Mouse (Mus musculus) retina, adult 2 months (tissue): ENCODE data around the gene Pgls.

ENCODE experiments used
- DNase-seq: peaks from one replicate; pipeline ENCODE4 v3.0.0-alpha.2; 2012; ENCODE audit warnings: low read depth, low spot score

The Pgls gene

DNA sequence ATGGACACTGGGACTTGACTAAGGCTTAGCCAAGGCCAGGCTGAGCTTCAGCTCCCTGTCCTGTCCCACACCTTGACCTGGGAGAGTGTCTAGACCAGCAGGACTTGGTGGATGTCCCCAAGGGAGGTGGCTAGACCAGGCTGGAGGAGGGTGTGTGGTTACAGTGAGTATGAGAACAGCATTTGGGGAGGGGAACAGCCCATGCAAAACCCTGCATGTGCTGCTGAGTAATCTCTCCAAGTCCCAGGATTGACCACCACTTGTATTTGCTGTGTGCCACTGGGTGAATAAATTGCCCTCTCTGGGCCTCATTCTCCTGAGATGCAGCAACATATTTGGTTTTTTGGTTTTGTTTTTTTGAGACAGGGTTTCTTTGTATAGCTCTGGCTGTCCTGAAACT is 6.4 kb downstream of the Pgls start:
- DNase-seq = no peak

GRCm38 (mm10) chr8:71598841-71599240 is 6.9 kb downstream of the Pgls start:
- no peak for DNase-seq

GRCm38 (mm10) chr8:71601939-71602665 is 10.1 kb downstream of the Pgls start:
- no peak for DNase-seq

- peak; percentile 70 for DNase-seq
Measured at GRCm38 (mm10) chr8:71602666-71603334, 10.8 kb downstream of the Pgls start.

GRCm38 (mm10) chr8:71604021-71604420 is 12.0 kb downstream of the Pgls start:
- no peak for DNase-seq

DNA sequence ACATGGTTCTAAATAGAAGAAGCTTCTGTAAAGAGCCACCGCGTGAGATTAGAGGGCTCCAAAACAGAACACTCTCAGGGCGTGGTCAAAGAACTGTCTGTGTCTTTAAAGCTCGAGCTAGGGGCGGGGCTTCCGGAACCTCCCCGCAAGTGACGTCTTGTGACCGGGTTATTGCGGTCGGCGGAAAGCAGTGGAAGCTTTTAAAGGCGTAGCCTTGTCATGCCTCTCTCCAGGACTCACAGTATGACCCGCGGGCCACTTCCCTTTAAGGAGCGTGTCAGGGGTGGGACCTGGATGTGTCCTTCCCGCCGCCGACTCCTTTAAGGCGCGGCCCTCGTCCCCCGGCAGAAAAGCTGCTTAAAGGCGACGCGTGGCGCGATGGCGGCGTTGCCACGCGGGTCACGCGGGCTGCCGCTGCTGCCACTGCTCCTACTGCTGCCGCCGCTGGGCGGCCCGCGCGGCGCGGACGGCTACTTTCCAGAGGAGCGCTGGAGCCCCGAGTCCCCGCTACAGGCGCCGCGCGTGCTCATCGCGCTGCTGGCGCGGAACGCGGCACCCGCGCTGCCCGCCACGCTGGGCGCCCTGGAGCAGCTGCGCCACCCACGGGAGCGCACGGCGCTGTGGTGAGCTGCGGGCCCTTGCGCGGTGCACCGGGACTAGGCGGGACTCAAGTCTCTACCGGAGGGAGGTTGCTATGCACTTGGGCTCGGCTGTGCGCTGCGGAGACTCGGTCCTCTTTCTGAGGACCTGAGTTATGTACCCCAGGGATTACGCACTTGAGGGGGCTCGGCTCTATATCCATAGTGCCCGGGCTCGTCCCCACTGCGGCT is 19.1 kb downstream of the Pgls start, which contains the start of gene Colgalt1:
Colgalt1 (plus strand) TSS at position 177 of the 830 bp plus-strand sequence.
- peak; percentile 98 for DNase-seq

- DNase-seq = no peak
Measured at GRCm38 (mm10) chr8:71612141-71612540, 20.2 kb downstream of the Pgls start.

DNA sequence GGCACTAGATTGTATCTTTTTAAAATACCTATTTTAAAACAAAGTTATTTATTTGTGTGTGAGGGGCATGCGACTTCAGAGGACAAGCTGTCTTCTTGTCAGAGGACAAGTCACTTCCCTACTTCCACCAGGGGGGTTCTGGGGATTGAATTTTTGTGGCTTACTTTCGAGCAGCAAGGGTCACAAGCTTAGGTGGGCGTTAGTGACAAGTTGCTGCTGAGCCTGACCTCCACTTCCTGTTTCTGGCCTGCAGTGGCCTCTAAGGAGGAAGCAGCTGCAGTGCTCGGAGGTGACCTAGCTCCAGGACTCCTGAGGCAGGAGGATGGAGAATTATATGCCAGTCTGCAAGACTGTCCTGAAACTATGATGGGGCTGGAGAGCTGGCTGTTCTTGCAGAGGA is 21.4 kb downstream of the Pgls start:
- no peak for DNase-seq

GRCm38 (mm10) chr8:71619786-71620185 is 27.8 kb downstream of the Pgls start:
- no peak for DNase-seq

GRCm38 (mm10) chr8:71625088-71625487 is 33.1 kb downstream of the Pgls start:
- DNase-seq = no peak

GRCm38 (mm10) chr8:71626753-71627152 is 34.8 kb downstream of the Pgls start:
- no peak for DNase-seq

DNA sequence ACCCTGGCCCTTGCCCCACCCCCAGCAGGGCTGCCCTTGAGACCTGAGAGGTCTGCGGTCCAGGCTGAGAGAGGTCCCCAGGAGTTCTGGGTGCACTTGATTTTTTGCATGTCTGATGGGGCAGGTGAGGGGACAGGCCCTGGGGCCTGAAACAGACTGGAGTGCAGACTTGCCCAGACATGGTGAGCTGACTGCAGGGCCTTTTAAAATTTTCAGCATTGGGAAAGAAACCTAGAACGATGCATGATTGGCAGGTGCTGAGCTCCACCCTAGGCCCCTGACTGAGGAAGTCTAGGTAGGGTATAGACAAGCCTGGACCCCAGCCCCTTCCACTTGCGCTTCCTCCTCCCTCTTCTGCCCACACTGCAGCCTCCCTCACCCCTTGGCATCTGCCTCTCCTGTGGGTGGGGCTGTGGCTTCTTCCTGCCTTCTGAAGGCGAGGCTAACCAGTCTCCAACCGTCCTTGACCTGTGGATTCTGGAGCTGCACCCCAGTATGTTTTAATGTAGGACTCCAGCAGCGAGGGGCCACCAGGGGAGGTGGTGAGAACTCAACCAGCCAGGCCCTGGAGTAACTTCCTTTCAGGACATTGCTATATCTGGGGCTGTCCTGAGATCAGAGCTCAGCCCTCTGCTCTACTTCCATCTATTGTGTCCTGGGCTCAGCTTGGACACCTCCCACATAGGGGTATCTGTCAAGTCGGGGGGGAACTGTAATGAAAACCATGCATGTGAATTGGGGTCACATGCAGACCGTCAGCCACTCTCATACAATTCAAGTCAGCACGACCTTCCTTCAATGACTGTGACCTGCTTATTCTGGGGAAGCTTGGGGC is 35.5 kb downstream of the Pgls start:
- no peak for DNase-seq

- no peak for DNase-seq
Measured at GRCm38 (mm10) chr8:71628396-71629095, 36.6 kb downstream of the Pgls start.

GRCm38 (mm10) chr8:71629096-71629697 is 37.2 kb downstream of the Pgls start:
- peak; percentile 73 for DNase-seq

DNA sequence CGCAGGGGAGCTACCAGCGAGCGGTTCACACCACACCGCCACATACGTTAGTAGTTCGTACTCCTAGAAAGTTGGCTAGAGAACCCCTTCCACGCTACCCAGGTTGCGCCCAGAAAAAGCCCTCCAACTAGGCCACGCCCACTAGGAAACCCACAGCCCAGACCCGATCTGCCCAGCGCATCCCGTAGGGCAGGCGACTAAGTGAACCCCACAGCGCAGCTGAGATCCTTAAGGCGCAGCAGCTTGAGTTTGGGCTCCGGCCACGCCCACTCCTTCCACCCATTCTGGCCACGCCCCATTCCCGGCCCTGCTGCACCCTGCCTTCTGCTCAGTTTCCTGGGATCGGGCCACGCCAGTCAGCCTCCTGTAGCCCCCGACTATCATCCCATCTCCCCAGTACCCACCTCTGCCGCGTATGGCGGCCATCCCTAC is 37.8 kb downstream of the Pgls start:
- no peak for DNase-seq

- no peak for DNase-seq
Measured at GRCm38 (mm10) chr8:71630761-71631160, 38.8 kb downstream of the Pgls start.

DNA sequence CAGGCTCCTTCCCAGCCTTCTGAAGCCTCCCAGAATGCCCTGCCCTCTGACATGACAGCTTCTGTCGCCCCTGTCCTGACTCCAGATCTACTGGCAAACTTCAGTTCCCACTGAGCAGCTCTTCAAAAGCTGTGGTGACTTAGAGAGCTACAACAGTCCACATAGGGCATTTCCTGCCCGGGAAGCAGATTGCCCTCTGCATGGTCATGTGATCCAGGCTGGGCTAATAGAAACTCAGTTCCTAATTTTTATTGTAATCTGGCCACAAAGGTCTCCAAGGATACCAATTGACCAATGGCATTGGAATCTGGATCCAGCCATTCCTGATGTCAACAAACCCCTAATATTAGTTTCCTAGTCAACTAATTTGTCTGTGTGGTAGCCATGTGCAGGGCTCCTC is 39.9 kb downstream of the Pgls start:
- DNase-seq = no peak

GRCm38 (mm10) chr8:71633164-71633563 is 41.2 kb downstream of the Pgls start:
- DNase-seq = no peak

GRCm38 (mm10) chr8:71633981-71634667 is 42.1 kb downstream of the Pgls start:
- no peak for DNase-seq
